Mouse (Mus musculus) ZHBTc4 (cell line): Measurements from ENCODE around the gene Adprhl2.

ENCODE experiments used
- DNase-seq: peaks from one replicate; pipeline ENCODE4 v3.0.0-alpha.2; 2011; ENCODE audit warnings: low read depth, low spot score

The Adprhl2 gene

DNA sequence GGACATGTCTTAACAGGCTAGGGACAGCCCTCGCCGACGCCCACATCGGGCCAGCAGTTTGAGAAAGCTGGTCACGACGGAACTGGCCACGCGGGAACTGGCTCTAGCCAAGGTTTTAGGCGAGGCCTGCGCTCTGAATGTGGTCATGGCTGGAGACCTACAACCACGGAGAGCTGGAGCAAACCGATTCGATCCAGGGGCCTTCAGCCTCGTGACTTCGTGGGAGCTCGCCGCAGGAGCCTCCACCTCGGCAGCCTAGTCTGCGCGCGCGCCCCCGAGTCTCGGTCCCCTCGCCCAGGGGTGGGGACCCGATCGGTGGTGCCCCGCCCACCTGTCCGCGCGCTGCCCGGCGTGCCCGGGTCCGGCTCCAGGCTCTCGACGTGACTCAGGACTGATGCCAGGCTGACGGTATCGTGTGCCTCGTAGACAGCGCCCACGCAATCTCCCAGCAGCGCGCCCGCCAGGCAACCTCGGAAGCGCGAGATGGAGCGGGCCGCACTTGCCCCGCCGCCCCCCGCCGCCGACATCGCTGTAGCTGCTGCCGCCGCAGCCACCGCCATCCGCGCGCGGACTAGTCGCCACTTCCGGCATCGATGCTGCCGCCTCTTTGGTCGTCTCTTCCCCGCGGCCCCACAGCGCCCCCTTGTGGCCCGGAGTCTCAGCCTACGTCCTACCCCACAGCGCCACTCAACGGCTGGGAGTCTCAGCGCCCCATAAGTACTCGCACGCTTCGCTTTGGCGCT lies at the start of gene Adprhl2:
Gene Adprhl2 (minus strand): TSS at position 593 of the 743 bp plus-strand sequence.
- DNase-seq = peak; percentile 99

- DNase-seq = no peak
Observed at GRCm38 (mm10) chr4:126360069-126360468, 38.6 kb upstream of the Adprhl2 start.

DNA sequence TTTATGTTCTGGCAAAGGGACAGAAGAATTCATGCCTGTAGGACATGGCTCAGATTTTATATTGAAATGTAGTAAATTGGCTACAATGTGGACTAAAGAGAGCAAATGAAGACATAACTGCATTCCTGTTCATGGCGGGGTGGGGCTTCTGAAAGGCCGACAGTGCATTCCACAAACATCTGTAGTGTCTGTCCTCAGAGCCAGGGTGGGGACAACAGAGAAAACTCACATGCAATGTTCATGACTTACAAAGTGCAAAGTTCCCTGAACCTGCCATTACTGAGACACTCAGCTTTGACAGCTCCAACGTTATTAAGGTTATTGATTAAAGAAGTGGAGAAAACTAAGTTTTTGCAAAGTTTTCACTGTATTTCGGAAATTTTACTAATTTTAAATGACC lies 21.9 kb upstream of the Adprhl2 start:
- peak; percentile 46 for DNase-seq

- peak; percentile 75 for DNase-seq
Observed at GRCm38 (mm10) chr4:126339461-126339860, 18.0 kb upstream of the Adprhl2 start.

DNA sequence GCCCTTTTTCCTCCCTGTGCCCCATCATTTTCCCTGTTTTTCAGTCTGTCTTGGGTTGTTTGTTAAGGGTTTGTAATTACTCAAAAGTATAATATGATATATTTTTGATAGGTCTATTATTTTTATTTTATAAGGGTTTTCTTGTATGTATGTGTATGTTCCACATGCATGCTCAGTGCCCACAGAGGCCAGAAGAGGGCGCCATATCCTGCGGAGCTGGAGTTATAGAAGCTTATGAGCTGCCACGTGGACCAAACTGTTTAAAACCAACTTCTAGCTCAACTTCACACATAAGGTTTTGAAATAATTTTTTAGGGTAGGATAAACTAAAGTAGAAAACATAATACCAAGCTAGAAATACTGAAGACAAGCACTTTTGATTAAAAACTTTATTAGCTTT lies 10.9 kb upstream of the Adprhl2 start:
- DNase-seq = peak; percentile 79

DNA sequence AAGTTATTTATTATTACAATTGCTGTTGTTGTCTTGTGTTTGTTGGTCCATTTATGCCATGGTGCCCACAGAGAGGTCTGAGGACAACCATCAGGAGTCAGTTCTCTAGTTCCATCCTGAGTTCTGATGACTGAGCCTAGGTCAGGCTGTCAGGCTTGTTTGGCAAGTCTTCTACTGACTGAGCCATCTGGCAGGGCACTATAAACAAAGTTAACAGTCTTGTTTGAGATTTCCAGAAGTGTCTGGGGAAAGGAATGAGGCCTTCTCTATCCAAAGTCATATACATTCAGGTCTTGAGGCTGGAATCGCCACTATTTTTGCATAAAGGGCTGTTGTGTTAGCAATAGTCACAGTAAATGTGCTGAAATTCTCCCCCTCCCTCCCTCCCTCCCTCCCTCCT lies 10.2 kb upstream of the Adprhl2 start:
- no peak for DNase-seq

- DNase-seq = no peak
Observed at GRCm38 (mm10) chr4:126330295-126330694, 8.8 kb upstream of the Adprhl2 start.

- peak; percentile 70 for DNase-seq
Observed at GRCm38 (mm10) chr4:126326036-126326435, 4.5 kb upstream of the Adprhl2 start.

DNA sequence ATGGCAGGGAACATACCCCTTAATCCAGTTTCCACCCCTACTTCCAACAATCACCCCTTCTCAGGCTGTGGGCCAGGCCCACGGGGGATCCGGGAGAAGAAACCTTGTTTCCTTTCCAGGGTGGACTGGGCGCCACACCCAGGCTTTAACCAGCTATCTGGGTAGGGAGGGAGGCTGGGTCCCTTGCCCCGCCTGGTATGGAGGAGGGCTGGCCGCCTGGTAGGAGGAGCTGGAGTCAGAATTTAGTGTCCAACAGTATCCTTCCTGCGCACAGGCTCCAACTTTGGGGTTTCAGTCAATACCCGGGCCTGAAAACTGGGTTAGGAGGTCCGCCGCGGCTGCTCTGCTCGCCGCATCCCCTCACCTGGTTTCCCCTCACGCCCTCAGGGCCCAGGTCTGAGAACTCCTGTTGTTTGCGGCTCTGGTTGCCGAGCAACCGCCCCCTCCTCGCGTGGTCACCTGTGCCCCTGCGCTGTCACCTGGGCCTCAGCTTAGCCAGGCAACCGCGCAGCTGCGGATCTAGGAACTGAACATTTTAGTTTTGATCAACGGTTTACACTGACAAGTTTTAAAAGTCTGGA lies 3.9 kb upstream of the Adprhl2 start, which contains the start of gene Tekt2:
Gene Tekt2 (minus strand): TSS at position 408 of the 581 bp plus-strand sequence.
- DNase-seq = peak; percentile 49

DNA sequence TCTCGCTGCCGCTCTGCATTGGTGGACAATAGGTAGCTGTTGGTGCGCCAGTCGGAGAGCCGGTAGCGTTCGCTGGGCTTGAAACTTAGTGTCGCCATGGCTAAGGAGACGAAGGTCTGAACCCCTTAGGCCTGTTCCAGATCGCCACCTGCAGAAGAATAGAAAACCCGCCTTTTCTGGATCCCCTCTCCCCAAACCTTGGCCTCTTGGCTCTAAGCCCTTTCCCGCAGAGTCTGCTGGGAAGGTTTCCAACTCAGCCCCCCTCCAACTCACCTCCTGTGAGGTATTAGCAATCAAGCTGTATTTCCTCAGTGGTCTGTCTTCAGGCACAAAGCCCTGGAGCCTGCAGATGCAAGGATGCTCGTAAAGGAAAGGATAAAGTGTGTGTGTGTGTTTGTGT lies 3.4 kb upstream of the Adprhl2 start:
- DNase-seq = no peak

DNA sequence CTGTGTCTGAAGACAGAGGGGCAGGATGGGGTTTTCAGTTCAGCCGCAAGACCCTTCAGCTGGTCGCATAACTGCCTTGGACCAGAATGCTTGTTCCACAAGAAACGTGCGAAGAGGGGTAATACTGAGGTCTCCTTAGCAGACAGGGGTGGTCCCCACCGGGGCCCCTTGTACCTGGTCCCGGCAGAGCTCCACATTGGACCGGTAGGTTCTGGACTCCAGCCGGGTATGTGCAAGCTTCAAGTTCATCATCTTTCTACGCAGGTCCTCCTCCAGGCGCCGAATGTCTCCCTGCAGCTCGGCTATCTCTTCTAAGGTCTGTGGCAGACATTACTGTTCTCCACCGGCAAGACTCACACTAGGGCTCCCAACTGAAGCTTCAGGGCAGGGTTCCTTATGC lies 1.1 kb upstream of the Adprhl2 start:
- no peak for DNase-seq

DNA sequence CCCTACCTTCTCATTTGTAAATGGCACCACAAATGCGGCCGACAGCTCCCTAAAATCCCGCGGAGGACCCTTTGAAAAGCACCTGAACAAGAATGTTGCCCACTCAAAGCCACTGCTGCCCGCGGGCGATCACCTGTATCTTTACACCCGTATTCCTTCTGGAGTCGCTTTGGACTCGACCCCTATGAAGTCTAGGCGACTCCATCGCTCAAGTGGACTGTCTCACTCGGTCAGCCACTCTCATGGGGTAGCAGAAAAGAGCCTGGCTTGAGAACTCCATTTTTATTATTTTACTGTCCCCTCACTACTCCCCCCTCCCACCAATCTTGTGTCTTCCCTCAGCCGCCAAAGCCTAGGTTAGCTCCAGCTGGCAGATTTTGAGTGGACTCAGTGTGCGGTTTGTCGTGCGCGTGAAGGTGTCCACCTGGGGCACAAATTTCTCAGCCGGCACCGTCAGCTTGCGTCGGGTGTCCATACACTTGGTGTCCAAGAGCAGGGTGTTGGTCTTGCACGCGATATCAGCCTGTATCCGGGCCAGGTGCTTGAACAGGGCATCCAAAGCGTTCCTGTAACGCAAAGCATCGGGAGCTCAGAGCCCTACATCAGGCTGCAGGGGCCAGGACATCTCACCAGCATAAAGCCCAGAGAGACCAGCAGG lies 480 bp upstream of the Adprhl2 start:
- DNase-seq = no peak

DNA sequence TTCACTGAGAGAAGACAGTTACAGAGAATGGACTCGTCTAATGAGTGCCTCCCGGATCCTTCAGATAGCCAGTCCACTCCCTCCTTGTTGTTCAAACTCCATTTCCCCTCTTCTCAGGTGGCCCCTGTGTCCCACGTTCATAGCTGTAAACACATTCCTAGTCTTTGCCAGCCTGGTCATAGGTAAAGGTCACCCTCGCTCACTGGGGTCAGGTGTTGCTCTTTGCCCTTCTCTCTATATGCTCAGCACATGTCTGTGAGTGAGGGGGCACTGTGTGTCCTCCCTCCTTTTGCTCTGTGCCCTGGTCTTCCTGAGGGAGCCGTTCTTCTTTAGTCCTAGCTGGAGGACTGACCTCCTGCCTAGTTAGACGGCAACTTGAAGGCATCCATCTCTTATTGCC lies 1.7 kb downstream of the Adprhl2 start:
- DNase-seq = no peak

- peak; percentile 22 for DNase-seq
Observed at GRCm38 (mm10) chr4:126316443-126317040, 5.0 kb downstream of the Adprhl2 start.

- DNase-seq = peak; percentile 57
Observed at GRCm38 (mm10) chr4:126315931-126316330, 5.6 kb downstream of the Adprhl2 start.

GRCm38 (mm10) chr4:126314393-126314792 lies 7.1 kb downstream of the Adprhl2 start:
- no peak for DNase-seq

DNA sequence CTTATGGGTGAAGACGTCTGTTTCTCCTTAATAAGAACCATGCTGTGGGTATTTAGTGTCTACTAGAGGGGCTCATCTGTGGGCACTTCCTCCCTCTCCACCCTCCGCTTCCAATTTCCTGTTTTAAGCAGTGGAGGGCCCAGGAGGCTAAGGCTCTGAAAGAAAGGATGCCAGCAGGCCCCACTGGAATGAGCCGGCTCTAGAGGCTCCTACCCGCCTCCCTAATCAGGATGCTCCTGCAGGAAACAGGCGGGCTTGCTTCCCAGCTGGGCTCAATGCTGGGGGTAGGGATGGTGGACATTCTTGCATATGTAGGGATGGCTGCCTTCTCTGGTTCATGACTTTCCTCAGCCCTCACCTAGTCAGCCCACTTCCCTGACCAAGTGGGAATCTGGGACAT lies 8.3 kb downstream of the Adprhl2 start:
- DNase-seq = no peak

- no peak for DNase-seq
Observed at GRCm38 (mm10) chr4:126311566-126312200, 9.8 kb downstream of the Adprhl2 start.

GRCm38 (mm10) chr4:126310344-126310743 lies 11.2 kb downstream of the Adprhl2 start:
- DNase-seq = no peak

DNA sequence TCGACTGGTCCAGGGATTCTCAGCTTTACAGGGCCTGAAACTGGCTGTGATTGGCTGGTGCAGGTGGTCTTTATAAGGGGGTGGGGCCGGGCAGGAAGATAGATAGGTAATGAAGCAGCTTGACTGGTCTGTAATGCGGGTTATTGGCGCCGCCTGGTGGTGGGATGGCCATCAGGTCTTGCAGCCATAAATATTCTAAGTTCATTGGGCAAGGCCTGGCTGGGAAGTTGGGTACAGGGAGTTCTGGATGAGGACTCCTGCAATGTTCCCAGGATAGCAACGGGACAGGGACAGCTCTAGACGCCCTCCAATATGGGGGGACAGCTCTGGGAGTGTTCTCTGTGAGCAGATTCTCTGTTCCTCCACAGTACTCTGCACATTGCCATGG lies 11.6 kb downstream of the Adprhl2 start:
- DNase-seq = peak; percentile 94

DNA sequence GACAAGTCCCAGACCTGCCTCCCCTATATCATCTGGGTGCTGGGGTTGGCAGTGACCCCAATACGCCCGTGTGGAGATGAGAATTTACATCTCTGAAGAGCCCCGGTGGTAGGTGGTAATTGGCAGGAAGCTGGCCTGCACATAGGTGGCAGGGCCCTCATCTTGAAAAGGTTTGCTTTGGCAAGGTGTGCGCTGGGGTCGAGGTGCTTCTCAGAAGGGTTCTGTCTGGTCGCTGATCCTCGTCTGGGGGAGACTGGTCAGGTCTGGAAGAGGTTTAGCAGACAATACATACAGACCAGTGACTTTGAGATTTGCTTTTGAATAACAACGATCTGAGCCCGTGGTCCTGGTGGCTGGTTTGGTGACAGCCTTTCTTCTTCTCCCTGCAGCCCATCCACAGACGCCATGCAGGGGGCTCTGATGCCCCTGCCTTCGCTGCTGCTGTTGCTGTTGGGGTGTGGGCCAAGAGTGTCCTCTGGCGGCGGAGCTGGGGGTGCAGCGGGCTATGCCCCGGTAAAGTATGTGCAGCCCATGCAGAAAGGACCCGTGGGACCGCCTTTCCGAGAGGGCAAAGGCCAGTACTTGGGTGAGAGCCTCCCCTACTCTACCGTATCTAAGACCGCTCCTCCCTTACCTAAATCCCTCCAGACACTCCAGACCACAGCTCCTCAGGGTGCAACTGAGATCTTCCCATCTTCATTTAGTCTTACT lies 12.1 kb downstream of the Adprhl2 start:
- no peak for DNase-seq
